Mouse (Mus musculus): ENCODE data around the gene Sec1. TPM values are rescaled to one million over a fixed set of nuclear protein-coding genes. Genes with fewer than 3 reads are reported as not detected.

Gene Sec1
- total RNA-seq, 1 experiment, result 4.5 TPM

GRCm38 (mm10) chr7:45646671-45647070 is 47.5 kb downstream of the Sec1 start:
- DNase-seq (ENCODE audit: low read depth, low spot score), result no peak
- Histone ChIP-seq H3K4me3 (ENCODE audit: insufficient read depth in 1 of 2, low read depth in 1 of 2, low read length in 2 of 2, poor library complexity in 1 of 2, severe bottlenecking in 1 of 2) (no peak overlapping the region), H3K36me3 (ENCODE audit: control insufficient read depth, insufficient read depth, low read length, poor library complexity, severe bottlenecking) (no peaks in the 10 kb centered on the region), H3K27ac (ENCODE audit: insufficient read depth, low read depth, low read length, poor library complexity, severe bottlenecking) (no peak overlapping the region), H3K9me3 (ENCODE audit: control insufficient read depth, insufficient read depth, low read depth, low read length) (no peaks in the 10 kb centered on the region), H3K9ac (ENCODE audit: insufficient read depth, low read depth, low read length, poor library complexity, severe bottlenecking) (no peak overlapping the region), H3K4me1 (ENCODE audit: control insufficient read depth in 2 of 2, insufficient read depth in 2 of 2, low read length in 2 of 2, poor library complexity in 1 of 2) (peaks cover 0 to 7% of the 10 kb centered on the region in 2 experiments; a peak in 1 of 4 replicates)
- in situ Hi-C loops (cut with MboI; ENCODE audit: low sequenced_read_pairs in 2 of 2, unreplicated experiment in 2 of 2), result no loop called here
- TF ChIP-seq ZNF384 (IDR thresholded peaks at IDR 0.05; ENCODE audit: low read depth, low read length), result no peak
- TF ChIP-seq CHD2 (IDR thresholded peaks at IDR 0.05; ENCODE audit: low read depth, low read length), result no peak

DNA sequence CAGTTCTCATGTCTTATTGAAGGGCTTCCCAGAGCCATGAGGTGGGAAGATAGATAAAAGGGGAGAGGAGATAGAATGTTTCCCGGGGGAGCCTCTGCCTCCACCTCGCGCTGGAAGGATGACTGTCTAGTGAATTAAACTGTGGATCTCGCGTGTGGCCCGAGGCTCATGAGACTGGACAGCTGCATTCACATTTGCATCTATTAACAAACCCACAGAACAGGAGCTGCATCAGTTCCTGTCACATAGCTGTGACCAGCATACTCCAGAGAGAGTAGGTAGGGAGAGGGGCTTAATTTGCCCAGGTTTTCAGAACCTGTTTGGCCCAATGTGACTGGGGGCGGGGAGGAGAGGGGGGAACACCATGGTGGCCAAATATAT is 48.6 kb downstream of the Sec1 start:
- in situ Hi-C loops (cut with MboI; ENCODE audit: low sequenced_read_pairs in 2 of 2, unreplicated experiment in 2 of 2), result no loop called here
- Histone ChIP-seq H3K36me3 (ENCODE audit: control insufficient read depth, insufficient read depth, low read length, poor library complexity, severe bottlenecking) (no peaks in the 10 kb centered on the region), H3K9ac (ENCODE audit: insufficient read depth, low read depth, low read length, poor library complexity, severe bottlenecking) (no peak overlapping the region), H3K4me1 (ENCODE audit: control insufficient read depth in 2 of 2, insufficient read depth in 2 of 2, low read length in 2 of 2, poor library complexity in 1 of 2) (peaks cover 0 to 7% of the 10 kb centered on the region in 2 experiments; a peak in 1 of 4 replicates), H3K27ac (ENCODE audit: insufficient read depth, low read depth, low read length, poor library complexity, severe bottlenecking) (no peak overlapping the region), H3K9me3 (ENCODE audit: control insufficient read depth, insufficient read depth, low read depth, low read length) (no peaks in the 10 kb centered on the region), H3K4me3 (ENCODE audit: insufficient read depth in 1 of 2, low read depth in 1 of 2, low read length in 2 of 2, poor library complexity in 1 of 2, severe bottlenecking in 1 of 2) (no peak overlapping the region)
- DNase-seq (ENCODE audit: low read depth, low spot score), result no peak
- no peak for TF ChIP-seq CHD2 (IDR thresholded peaks at IDR 0.05; ENCODE audit: low read depth, low read length)
- no peak for TF ChIP-seq ZC3H11A (IDR thresholded peaks at IDR 0.05; ENCODE audit: borderline replicate concordance, low read depth, low read length)
- TF ChIP-seq HCFC1 (IDR thresholded peaks at IDR 0.05; ENCODE audit: borderline replicate concordance, insufficient read depth, low read length), result no peak
- no peak for TF ChIP-seq MAFK (IDR thresholded peaks at IDR 0.05; ENCODE audit: insufficient read depth, low read depth, low read length)
- TF ChIP-seq ZNF384 (IDR thresholded peaks at IDR 0.05; ENCODE audit: low read depth, low read length), result no peak

- no peak overlapping the region for H3K27ac ChIP-seq (ENCODE audit: insufficient read depth, low read depth, low read length, poor library complexity, severe bottlenecking)
- peak overlapping the region in 1 of 2 experiments; percentile 77; a peak in 1 of 4 replicates for H3K4me3 ChIP-seq (ENCODE audit: insufficient read depth in 1 of 2, low read depth in 1 of 2, low read length in 2 of 2, poor library complexity in 1 of 2, severe bottlenecking in 1 of 2)
- no peaks in the 10 kb centered on the region for H3K36me3 ChIP-seq (ENCODE audit: control insufficient read depth, insufficient read depth, low read length, poor library complexity, severe bottlenecking)
- TF ChIP-seq CHD2 (IDR thresholded peaks at IDR 0.05; ENCODE audit: low read depth, low read length) (no peak), HCFC1 (IDR thresholded peaks at IDR 0.05; ENCODE audit: borderline replicate concordance, insufficient read depth, low read length) (no peak), ZC3H11A (IDR thresholded peaks at IDR 0.05; ENCODE audit: borderline replicate concordance, low read depth, low read length) (no peak), MAFK (IDR thresholded peaks at IDR 0.05; ENCODE audit: insufficient read depth, low read depth, low read length) (no peak), ZNF384 (IDR thresholded peaks at IDR 0.05; ENCODE audit: low read depth, low read length) (no peak)
- in situ Hi-C loops (cut with MboI; ENCODE audit: low sequenced_read_pairs in 2 of 2, unreplicated experiment in 2 of 2), result no loop called here
- H3K4me1 ChIP-seq (ENCODE audit: control insufficient read depth in 2 of 2, insufficient read depth in 2 of 2, low read length in 2 of 2, poor library complexity in 1 of 2), result peaks cover 0 to 7% of the 10 kb centered on the region in 2 experiments; a peak in 1 of 4 replicates
- DNase-seq (ENCODE audit: low read depth, low spot score), result no peak
- no peak overlapping the region for H3K9ac ChIP-seq (ENCODE audit: insufficient read depth, low read depth, low read length, poor library complexity, severe bottlenecking)
- no peaks in the 10 kb centered on the region for H3K9me3 ChIP-seq (ENCODE audit: control insufficient read depth, insufficient read depth, low read depth, low read length)
Observed at GRCm38 (mm10) chr7:45644872-45645590, 49.2 kb downstream of the Sec1 start.

GRCm38 (mm10) chr7:45644183-45644582 is 50.0 kb downstream of the Sec1 start:
- Histone ChIP-seq H3K4me3 (ENCODE audit: insufficient read depth in 1 of 2, low read depth in 1 of 2, low read length in 2 of 2, poor library complexity in 1 of 2, severe bottlenecking in 1 of 2) (peak overlapping the region; percentile 25 to 77), H3K4me1 (ENCODE audit: control insufficient read depth in 2 of 2, insufficient read depth in 2 of 2, low read length in 2 of 2, poor library complexity in 1 of 2) (peaks cover 0 to 11% of the 10 kb centered on the region in 2 experiments; a peak in 1 of 4 replicates), H3K27ac (ENCODE audit: insufficient read depth, low read depth, low read length, poor library complexity, severe bottlenecking) (no peak overlapping the region), H3K36me3 (ENCODE audit: control insufficient read depth, insufficient read depth, low read length, poor library complexity, severe bottlenecking) (no peaks in the 10 kb centered on the region), H3K9ac (ENCODE audit: insufficient read depth, low read depth, low read length, poor library complexity, severe bottlenecking) (no peak overlapping the region), H3K9me3 (ENCODE audit: control insufficient read depth, insufficient read depth, low read depth, low read length) (no peaks in the 10 kb centered on the region)
- TF ChIP-seq ZC3H11A (IDR thresholded peaks at IDR 0.05; ENCODE audit: borderline replicate concordance, low read depth, low read length) (no peak), HCFC1 (IDR thresholded peaks at IDR 0.05; ENCODE audit: borderline replicate concordance, insufficient read depth, low read length) (no peak), MAFK (IDR thresholded peaks at IDR 0.05; ENCODE audit: insufficient read depth, low read depth, low read length) (no peak), ZNF384 (IDR thresholded peaks at IDR 0.05; ENCODE audit: low read depth, low read length) (no peak), CHD2 (IDR thresholded peaks at IDR 0.05; ENCODE audit: low read depth, low read length) (no peak)
- in situ Hi-C loops (cut with MboI; ENCODE audit: low sequenced_read_pairs in 2 of 2, unreplicated experiment in 2 of 2), result no loop called here
- DNase-seq (ENCODE audit: low read depth, low spot score), result no peak
